Mouse (Mus musculus) T-helper 17 cell (primary cell): ENCODE measurements around the gene Cpd.

Experiments
- in situ Hi-C, 2 experiments: fragments of 300-600 bp; cut with MboI, MseI; formaldehyde crosslinking; loops; 1 replicate in 1 of 2; 2 replicates in 1 of 2; pipeline ENCODE4 v1.15.1; 2025; ENCODE audit warnings: high pct_unique_total_duplicates in 2 of 2

Cpd gene

GRCm38 (mm10) chr11:76851512-76851911 is 4.7 kb upstream of the Cpd start:
- in situ Hi-C loops: loop anchor here in 1 of 2 experiments (25.0 kb wide), 1 partner anchor 1664 kb away; the partner anchor contains the start of genes Dph1, Ovca2 and Rtn4rl1

DNA sequence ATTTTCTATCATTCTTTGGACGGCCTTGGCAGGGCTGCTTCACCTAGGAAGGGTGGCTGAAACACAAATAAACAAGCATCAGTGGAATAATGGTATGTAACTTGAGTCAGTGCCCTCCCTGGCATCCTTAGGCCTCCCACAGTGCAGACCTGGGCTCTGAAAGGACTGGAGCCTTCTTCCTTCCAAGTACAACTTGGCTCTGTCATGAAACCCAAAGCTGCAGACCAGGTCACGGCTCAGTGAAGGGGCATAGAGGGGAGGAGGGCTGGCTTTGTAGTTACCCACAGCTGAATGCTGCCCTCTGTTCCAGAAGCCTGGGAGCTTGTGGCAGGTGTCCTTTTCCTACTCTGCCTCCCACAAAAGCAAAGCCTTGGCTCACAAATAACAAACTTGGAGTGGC is 2.8 kb upstream of the Cpd start:
- in situ Hi-C loops: loop anchor here (5.0 kb wide), 1 partner anchor 43 kb away; no protein-coding TSS in a partner anchor

DNA sequence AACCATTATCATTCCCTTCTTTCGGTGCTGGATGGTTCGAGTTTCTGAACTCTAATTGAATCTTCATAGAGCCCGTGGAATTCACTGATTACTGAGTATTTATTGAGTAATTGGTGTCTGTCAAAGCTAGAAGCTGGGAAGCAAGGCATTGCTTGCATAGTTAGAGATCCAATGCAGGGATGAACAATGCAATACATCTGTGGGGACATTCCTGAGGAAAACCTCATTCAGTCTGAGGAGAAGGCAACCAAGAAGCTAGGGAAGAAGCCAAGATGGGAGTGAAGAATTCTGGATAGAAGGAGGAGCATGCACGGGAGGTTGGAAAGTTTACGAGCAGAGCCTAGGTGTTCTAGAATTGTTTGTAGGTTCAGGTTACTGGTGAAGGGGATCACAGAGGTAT is 1.3 kb upstream of the Cpd start:
- in situ Hi-C loops: loop anchor here (5.0 kb wide), 1 partner anchor 44 kb away; no protein-coding TSS in a partner anchor

- in situ Hi-C loops: loop anchor here (5.0 kb wide), 1 partner anchor 45 kb away; no protein-coding TSS in a partner anchor
Measured at GRCm38 (mm10) chr11:76847354-76847753, 536 bp upstream of the Cpd start.

- in situ Hi-C loops: loop anchor here (5.0 kb wide), 1 partner anchor 46 kb away; no protein-coding TSS in a partner anchor
Measured at GRCm38 (mm10) chr11:76846011-76846877, 574 bp downstream of the Cpd start.

DNA sequence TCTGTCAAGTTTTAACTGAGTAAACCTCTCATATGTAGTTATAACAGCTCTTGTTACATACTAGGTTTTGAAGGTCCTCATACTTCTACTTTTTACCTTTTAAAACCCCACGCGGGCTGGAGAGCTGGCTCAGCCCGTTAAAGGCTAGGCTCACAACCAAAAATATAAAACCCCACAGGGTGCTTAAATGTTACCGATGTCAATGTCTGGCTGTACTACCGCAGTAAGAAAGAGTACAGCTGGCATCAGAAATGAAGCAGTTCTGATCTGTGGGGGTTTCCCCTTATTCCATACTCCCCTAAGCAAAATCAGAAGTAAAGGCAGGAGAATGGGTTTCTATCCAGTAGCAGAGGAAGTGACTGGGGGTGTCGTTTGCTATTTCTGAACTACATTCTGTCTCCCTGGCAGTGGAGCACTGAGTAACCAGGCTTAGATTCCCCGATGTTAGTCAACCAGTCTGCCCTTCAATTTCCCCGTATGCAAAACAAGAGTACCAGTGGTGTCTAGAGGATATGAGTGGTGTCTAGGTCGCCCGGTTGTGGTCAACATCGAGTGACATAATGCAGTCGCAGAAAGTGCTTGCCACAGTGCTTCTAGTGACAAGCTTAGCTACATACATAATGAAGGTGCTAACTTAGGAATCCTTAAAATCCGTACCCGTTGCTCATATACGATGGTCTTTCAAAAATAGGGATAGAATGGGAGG is 1.4 kb downstream of the Cpd start:
- in situ Hi-C loops: loop anchor here (5.0 kb wide), 1 partner anchor 47 kb away; no protein-coding TSS in a partner anchor

DNA sequence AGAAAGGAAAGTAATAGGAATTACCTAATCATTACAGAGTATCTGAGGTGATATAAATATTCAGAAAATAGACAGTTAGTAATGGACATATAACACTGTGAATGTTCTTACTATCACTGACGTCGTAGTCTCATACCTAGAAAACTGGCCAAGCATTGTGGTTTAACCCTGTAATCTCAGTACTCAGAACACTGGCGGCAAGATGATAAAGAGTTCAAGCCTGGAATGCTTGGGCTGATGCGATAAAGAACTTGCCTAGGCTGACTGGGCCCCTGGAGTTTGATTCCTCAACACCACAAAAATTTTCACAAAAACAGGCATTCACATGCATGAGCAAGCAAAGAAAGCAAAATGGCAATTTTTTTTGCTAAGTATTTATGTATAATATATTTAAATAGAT is 8.2 kb downstream of the Cpd start:
- in situ Hi-C loops: loop anchor here in 1 of 2 experiments (5.0 kb wide), 1 partner anchor 36 kb away; no protein-coding TSS in a partner anchor

DNA sequence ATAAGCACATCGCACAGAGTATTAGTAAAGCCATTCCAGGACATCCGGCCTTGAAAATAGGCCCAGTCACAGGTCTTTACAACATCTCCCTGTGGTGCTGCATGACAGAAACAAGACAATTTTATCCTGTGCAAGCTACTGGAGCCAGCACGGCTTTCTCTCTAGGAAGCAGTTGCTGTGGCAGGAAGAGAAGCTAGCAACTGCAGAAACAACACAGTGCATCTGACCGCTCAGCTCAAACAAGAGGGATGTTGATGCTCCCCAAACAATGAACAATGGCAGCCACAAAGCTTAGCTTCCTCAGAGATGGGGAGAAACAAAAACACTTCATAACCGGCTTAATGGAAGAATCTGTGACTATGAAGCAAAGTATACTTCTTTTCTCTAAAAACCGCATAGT is 10.5 kb downstream of the Cpd start:
- in situ Hi-C loops: loop anchor here in 1 of 2 experiments (5.0 kb wide), 1 partner anchor 34 kb away; no protein-coding TSS in a partner anchor

- in situ Hi-C loops: loop anchor here in 1 of 2 experiments (5.0 kb wide), 1 partner anchor 34 kb away; no protein-coding TSS in a partner anchor
Measured at GRCm38 (mm10) chr11:76835868-76836267, 10.9 kb downstream of the Cpd start.

GRCm38 (mm10) chr11:76834665-76835064 is 12.2 kb downstream of the Cpd start:
- in situ Hi-C loops: loop anchor here in 1 of 2 experiments (5.0 kb wide), 1 partner anchor 32 kb away; no protein-coding TSS in a partner anchor

DNA sequence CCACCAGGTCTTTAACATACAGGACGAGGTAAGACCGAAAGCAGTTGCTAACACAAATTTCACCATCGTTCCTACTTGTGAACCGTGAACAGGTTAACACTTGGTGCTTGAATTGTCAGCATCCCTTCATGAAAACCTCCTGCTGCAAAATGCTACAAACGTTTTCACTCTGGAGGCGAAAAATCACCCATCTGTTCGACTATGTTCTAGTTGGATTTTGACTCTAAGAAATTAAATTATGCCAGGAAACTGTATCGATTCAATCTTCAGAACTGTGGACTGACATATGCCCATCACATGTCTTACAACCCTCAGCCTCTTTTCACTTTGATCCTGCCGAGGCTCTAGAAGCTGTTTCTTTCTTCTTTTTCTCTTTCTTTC is 21.9 kb downstream of the Cpd start:
- in situ Hi-C loops: loop anchor here in 1 of 2 experiments (10.0 kb wide), 1 partner anchor 1430 kb away; no protein-coding TSS in a partner anchor

DNA sequence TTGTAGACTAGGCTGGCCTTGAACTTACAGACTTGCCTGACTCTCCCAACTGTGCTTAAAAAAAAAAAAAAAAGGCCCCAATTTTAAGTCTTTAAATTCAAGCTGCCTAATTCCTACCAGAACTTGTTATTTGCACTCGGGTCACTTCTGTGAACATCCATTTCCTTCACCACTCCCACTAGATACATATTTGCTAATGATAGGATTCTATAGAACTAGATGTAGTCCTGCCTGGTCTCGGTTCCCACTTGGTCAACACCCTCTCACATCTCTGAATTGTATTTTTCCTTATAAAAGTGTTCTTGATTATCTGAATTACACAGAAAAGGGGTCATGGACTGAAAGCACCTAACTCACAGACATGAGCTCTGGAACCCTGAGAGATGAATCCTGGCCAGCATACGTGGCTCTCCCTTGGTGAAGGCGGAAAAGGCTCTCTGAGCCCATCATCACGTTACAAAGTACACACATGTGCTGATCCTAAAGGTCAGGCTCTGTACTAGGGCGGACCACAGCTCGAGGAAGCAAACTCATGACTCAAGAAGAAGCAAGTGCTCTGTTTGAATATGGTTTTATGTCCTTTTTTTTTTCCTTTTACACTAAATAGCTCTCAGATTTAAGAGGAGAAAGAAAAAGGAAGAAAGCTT is 22.5 kb downstream of the Cpd start:
- in situ Hi-C loops: loop anchor here in 1 of 2 experiments (10.0 kb wide), 1 partner anchor 1430 kb away; no protein-coding TSS in a partner anchor

- in situ Hi-C loops: loop anchor here in 1 of 2 experiments (10.0 kb wide), 1 partner anchor 1429 kb away; no protein-coding TSS in a partner anchor
Measured at GRCm38 (mm10) chr11:76823641-76824040, 23.2 kb downstream of the Cpd start.

- in situ Hi-C loops: loop anchor here in 1 of 2 experiments (10.0 kb wide), 1 partner anchor 1427 kb away; no protein-coding TSS in a partner anchor
Measured at GRCm38 (mm10) chr11:76821353-76821752, 25.5 kb downstream of the Cpd start.

DNA sequence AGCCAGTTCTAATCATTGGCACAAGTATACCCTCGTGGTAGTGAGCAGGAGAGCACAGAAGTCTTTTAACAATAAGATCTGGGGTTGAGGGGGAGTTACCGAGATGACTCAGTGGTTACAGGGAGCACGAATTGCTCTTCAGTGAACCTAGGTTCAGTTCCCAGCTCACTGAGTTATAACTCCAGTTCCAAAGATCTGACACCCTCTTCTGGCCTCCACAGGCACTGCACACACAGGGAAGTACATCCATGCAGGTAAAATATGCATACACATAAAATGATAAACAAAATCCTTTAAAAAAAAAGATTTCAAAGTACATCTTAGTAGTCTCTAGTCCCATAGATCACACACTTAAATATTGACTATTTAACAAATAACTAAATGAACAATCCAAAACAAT is 29.2 kb downstream of the Cpd start:
- in situ Hi-C loops: no loop called here

GRCm38 (mm10) chr11:76810706-76811495 is 35.9 kb downstream of the Cpd start:
- in situ Hi-C loops: no loop called here

DNA sequence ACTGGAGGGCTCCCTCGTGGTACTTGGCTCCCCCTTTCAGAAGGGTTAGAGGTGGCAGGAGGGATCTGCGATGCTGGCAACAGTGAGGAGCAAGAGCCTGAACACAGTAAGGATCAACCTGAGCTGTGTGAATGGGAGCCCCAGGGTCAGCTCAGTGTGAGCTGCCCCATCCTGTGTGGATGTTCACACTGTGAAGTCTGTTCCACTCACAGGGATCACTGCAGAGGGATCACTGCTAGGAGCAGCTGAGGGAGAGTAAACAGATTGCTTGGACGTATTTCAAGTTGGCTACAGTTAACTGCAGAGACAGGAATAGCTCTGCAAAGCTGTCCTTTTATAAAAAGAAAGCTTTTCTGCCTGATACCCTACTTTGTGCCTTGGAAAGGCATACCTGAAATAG is 37.4 kb downstream of the Cpd start:
- in situ Hi-C loops: no loop called here

- in situ Hi-C loops: no loop called here
Measured at GRCm38 (mm10) chr11:76808550-76808949, 38.3 kb downstream of the Cpd start.

GRCm38 (mm10) chr11:76807007-76807679 is 39.7 kb downstream of the Cpd start:
- in situ Hi-C loops: no loop called here

GRCm38 (mm10) chr11:76806026-76806425 is 40.8 kb downstream of the Cpd start:
- in situ Hi-C loops: no loop called here
